ENCODE assay signal across 40 mouse cellular contexts in the genomic region with DNA sequence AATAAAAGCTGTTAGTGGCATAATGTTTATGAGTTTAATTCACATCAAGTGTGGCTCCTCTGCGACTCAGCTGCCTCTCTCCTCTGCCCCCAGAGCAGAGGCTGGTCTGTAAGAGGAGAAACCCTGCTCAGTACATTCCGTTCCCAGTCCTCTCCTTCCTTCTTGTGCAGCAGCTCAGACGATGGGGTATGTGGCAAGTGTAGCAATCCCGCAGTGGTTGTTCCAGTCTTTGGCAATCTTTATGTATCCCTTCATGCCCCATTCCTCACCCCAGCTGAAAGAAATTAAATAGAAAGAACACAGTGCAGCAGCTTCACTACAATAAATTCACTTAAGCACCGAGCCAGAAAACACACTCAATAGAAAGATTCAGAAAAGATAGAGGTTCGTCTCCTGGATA. TPM values are rescaled to one million over a fixed set of nuclear protein-coding genes. Genes with fewer than 3 reads are reported as not detected.
DNase-seq lines count a peak whose midpoint lies in the region; ATAC-seq and TF ChIP-seq lines count a peak whose summit lies in the region.
"Had no signal": no experiment of that assay in that cellular context is flagged by ENCODE, and none has a peak within 500 bp of the region (broad histone marks: within the 10 kb centered on the region; RNA-seq: fewer than 3 reads in every experiment).

No protein-coding gene starts in this region.

- TF ChIP-seq EP300 in heart, postnatal 0 days (IDR thresholded peaks at IDR 0.05; ENCODE audit: low read depth) = no peak

- no peak for TF ChIP-seq CTCF in heart, postnatal 0 days (IDR thresholded peaks at IDR 0.05; ENCODE audit: low read depth)
- no peak for TF ChIP-seq CTCF in spleen, adult 2 months (IDR thresholded peaks at IDR 0.05; ENCODE audit: extremely low read depth, insufficient read depth, insufficient read length, insufficient replicate concordance)

- no peak overlapping the region for H3K27ac ChIP-seq in heart, postnatal 0 days (ENCODE audit: low read depth)
- peak overlapping the region; percentile 46; the same call in 1 of the 2 replicates for H3K27ac ChIP-seq in spleen, adult 2 months (ENCODE audit: insufficient read depth, low read length)
- H3K27ac ChIP-seq: embryonic facial prominence, embryonic 13.5 days; forebrain, embryonic 10.5 days; forebrain, embryonic 15.5 days; gastrocnemius, adult 2 months; heart, embryonic 10.5 days; heart, embryonic 15.5 days; hindbrain, embryonic 12.5 days; limb, embryonic 13.5 days; neural tube, embryonic 12.5 days had no signal

- ATAC-seq in heart, postnatal 0 days (ENCODE audit: insufficient read depth, low read depth) = no peak
- no peak for ATAC-seq in cerebellum, adult (ENCODE audit: insufficient number of reproducible peaks, low FRiP score, low TSS enrichment)
- ATAC-seq: forebrain, embryonic 15.5 days; intestine, postnatal 0 days had no signal

- no peaks in the 10 kb centered on the region for H3K4me1 ChIP-seq in heart, postnatal 0 days (ENCODE audit: control insufficient read depth, insufficient read depth)
- peaks cover 4% of the 10 kb centered on the region; the same call in 1 of the 2 replicates for H3K4me1 ChIP-seq in spleen, adult 2 months (ENCODE audit: control insufficient read depth, insufficient read depth, insufficient read length)
- H3K4me1 ChIP-seq: embryonic facial prominence, embryonic 13.5 days; forebrain, embryonic 10.5 days; forebrain, embryonic 15.5 days; heart, embryonic 10.5 days; heart, embryonic 15.5 days; hindbrain, embryonic 12.5 days; limb, embryonic 13.5 days; neural tube, embryonic 12.5 days had no signal

- intact Hi-C loops in left cerebral cortex, postnatal 25 days (cut with DNase I) = no loop called here

- TF ChIP-seq POLR2A in spleen, adult 2 months (IDR thresholded peaks at IDR 0.05; ENCODE audit: low read depth, low read length) = no peak

- H3K4me2 ChIP-seq in heart, postnatal 0 days (ENCODE audit: low read depth, low read length) = no peak overlapping the region
- H3K4me2 ChIP-seq: embryonic facial prominence, embryonic 13.5 days; forebrain, embryonic 15.5 days; heart, embryonic 15.5 days; hindbrain, embryonic 12.5 days; limb, embryonic 13.5 days; liver, embryonic 11.5 days; neural tube, embryonic 12.5 days had no signal

- H3K9me3 ChIP-seq in heart, postnatal 0 days (replicated peaks; ENCODE audit: control insufficient read depth, low read length) = no peaks in the 10 kb centered on the region
- H3K9me3 ChIP-seq: embryonic facial prominence, embryonic 13.5 days; forebrain, embryonic 10.5 days; forebrain, embryonic 15.5 days; heart, embryonic 10.5 days; heart, embryonic 15.5 days; hindbrain, embryonic 12.5 days; limb, embryonic 13.5 days; neural tube, embryonic 12.5 days had no signal

- WGBS in heart, postnatal 0 days = 59% methylated on average over 6 of the region's 6 CpGs
- WGBS in spleen, adult 2 months = 75% methylated on average over 6 of the region's 6 CpGs

- H3K27me3 ChIP-seq in heart, postnatal 0 days (ENCODE audit: control insufficient read depth, insufficient read depth, low read length) = no peaks in the 10 kb centered on the region
- H3K27me3 ChIP-seq in spleen, adult 2 months (ENCODE audit: control insufficient read depth, insufficient read depth, low read length) = no peaks in the 10 kb centered on the region
- H3K27me3 ChIP-seq: embryonic facial prominence, embryonic 13.5 days; forebrain, embryonic 15.5 days; heart, embryonic 15.5 days; hindbrain, embryonic 12.5 days; limb, embryonic 13.5 days; neural tube, embryonic 12.5 days had no signal

- no peak overlapping the region for H3K9ac ChIP-seq in heart, postnatal 0 days (replicated peaks; ENCODE audit: low read depth, low read length)
- H3K9ac ChIP-seq: embryonic facial prominence, embryonic 13.5 days; forebrain, embryonic 15.5 days; heart, embryonic 15.5 days; hindbrain, embryonic 12.5 days; limb, embryonic 13.5 days; neural tube, embryonic 12.5 days had no signal

- H3K36me3 ChIP-seq in heart, postnatal 0 days (replicated peaks; ENCODE audit: control insufficient read depth, insufficient read depth, low read length) = no peaks in the 10 kb centered on the region
- H3K36me3 ChIP-seq in spleen, adult 2 months (ENCODE audit: control insufficient read depth, insufficient read depth, low read length) = no peaks in the 10 kb centered on the region
- H3K36me3 ChIP-seq: embryonic facial prominence, embryonic 13.5 days; forebrain, embryonic 10.5 days; forebrain, embryonic 15.5 days; heart, embryonic 10.5 days; heart, embryonic 15.5 days; hindbrain, embryonic 12.5 days; limb, embryonic 13.5 days; neural tube, embryonic 12.5 days had no signal

- H3K4me3 ChIP-seq in heart, postnatal 0 days (ENCODE audit: low read depth, low read length) = no peak overlapping the region
- no peak overlapping the region for H3K4me3 ChIP-seq in spleen, adult 2 months (ENCODE audit: extremely low read depth, insufficient read depth, insufficient read length)
- H3K4me3 ChIP-seq: embryonic facial prominence, embryonic 13.5 days; forebrain, embryonic 10.5 days; forebrain, embryonic 15.5 days; gastrocnemius, adult 2 months; heart, embryonic 10.5 days; heart, embryonic 15.5 days; hindbrain, embryonic 12.5 days; limb, embryonic 13.5 days; neural tube, embryonic 12.5 days had no signal

- DNase-seq in heart, postnatal 0 days (ENCODE audit: low spot score) = peak; percentile 13
- no peak for DNase-seq in heart, adult 11 months
- no peak for DNase-seq in spleen, adult 2 months (ENCODE audit: low read depth in 1 of 2, low spot score in 2 of 2)
- DNase-seq in spleen, adult 12 weeks (ENCODE audit: low spot score) = no peak
- peak; percentile 1 for DNase-seq in brain, adult 2 months (ENCODE audit: low read depth, low spot score)
- no peak for DNase-seq in left cerebral cortex, postnatal 25 days (ENCODE audit: low spot score in 2 of 2)
- DNase-seq: adrenal gland, postnatal 10 days; cerebellum, adult 18-20 months; cerebellum, postnatal 10 days; gastrocnemius, adult 2 months; heart, postnatal 36 days; kidney, adult 9 months; kidney, postnatal 14 days; layer of hippocampus, adult 9-11 months; lung, postnatal 4 days; midbrain, embryonic 14.5 days; right cerebral cortex, postnatal 4 days; thymus, postnatal 14 days had no signal

RNA-seq across cellular contexts. Expression of a gene that starts 21.6 kb away (rescaled TPM):
- 0.08 TPM in 1 of 2 replicates, not detected in the other for total RNA-seq in heart, postnatal 0 days (2014; rRNA removed; ENCODE audit: low replicate concordance)
- not detected in 2 replicates for polyA plus RNA-seq in heart, postnatal 0 days (2015; fragmentation: Nextera tagmentation; extraction: Ambion mirVana)
- 0.20 and 0.68 TPM in 2 replicates for polyA plus RNA-seq in spleen, adult 2 months (2012; rRNA removed)
- total RNA-seq in left cerebral cortex, postnatal 25 days (2021) = not detected
- total RNA-seq: common myeloid progenitor, adult 5-6 weeks; left cerebral cortex, postnatal 10 days; MEL had no signal
- polyA plus RNA-seq: forebrain, embryonic 10.5 days; heart, embryonic 10.5 days; heart, embryonic 15.5 days; limb, embryonic 13.5 days; lung, embryonic 16.5 days; midbrain, embryonic 14.5 days; neural tube, embryonic 12.5 days; stomach, embryonic 14.5 days had no signal

RNA-seq across cellular contexts. Expression of a gene that starts 40.1 kb away (rescaled TPM):
- not detected in 2 replicates for total RNA-seq in heart, postnatal 0 days (2014; rRNA removed; ENCODE audit: low replicate concordance)
- polyA plus RNA-seq in heart, postnatal 0 days (2015; fragmentation: Nextera tagmentation; extraction: Ambion mirVana) = not detected in 2 replicates
- not detected in 2 replicates for polyA plus RNA-seq in spleen, adult 2 months (2012; rRNA removed)
- not detected for total RNA-seq in left cerebral cortex, postnatal 25 days (2021)
- total RNA-seq: adrenal gland, postnatal 10 days; common myeloid progenitor, adult 5-6 weeks; gastrocnemius, adult 2 months; heart, postnatal 36 days; left cerebral cortex, postnatal 10 days; megakaryocyte-erythroid progenitor cell, adult 5-6 weeks; MEL had no signal
- polyA plus RNA-seq: embryonic facial prominence, embryonic 13.5 days; forebrain, embryonic 10.5 days; forebrain, embryonic 15.5 days; frontal cortex, adult 2 months; gonadal fat pad, adult 2 months; heart, embryonic 10.5 days; heart, embryonic 15.5 days; hindbrain, embryonic 12.5 days; intestine, postnatal 0 days; limb, embryonic 13.5 days; liver, embryonic 11.5 days; liver, embryonic 16.5 days; lung, embryonic 16.5 days; midbrain, embryonic 14.5 days; neural tube, embryonic 12.5 days; stomach, embryonic 14.5 days; testis, adult 2 months; urinary bladder, adult 2 months had no signal

RNA-seq across cellular contexts. Expression of a gene that starts 54.0 kb away (rescaled TPM):
- total RNA-seq in heart, postnatal 0 days (2014; rRNA removed; ENCODE audit: low replicate concordance) = not detected in 2 replicates
- polyA plus RNA-seq in heart, postnatal 0 days (2015; fragmentation: Nextera tagmentation; extraction: Ambion mirVana) = 0.64 and 0.69 TPM in 2 replicates
- polyA plus RNA-seq in spleen, adult 2 months (2012; rRNA removed) = 0.25 and 0.42 TPM in 2 replicates
- total RNA-seq in left cerebral cortex, postnatal 25 days (2021) = under 1 TPM in 1 of 2 experiments, not detected in 1; 0.23 TPM
- total RNA-seq: megakaryocyte-erythroid progenitor cell, adult 5-6 weeks; MEL had no signal
- polyA plus RNA-seq: embryonic facial prominence, embryonic 13.5 days; forebrain, embryonic 10.5 days; forebrain, embryonic 15.5 days; hindbrain, embryonic 12.5 days; intestine, postnatal 0 days; midbrain, embryonic 14.5 days; neural tube, embryonic 12.5 days; stomach, embryonic 14.5 days had no signal

RNA-seq across cellular contexts. Expression of a gene that starts 54.5 kb away (rescaled TPM):
- 1.1 and 3.7 TPM in 2 replicates for total RNA-seq in heart, postnatal 0 days (2014; rRNA removed; ENCODE audit: low replicate concordance)
- polyA plus RNA-seq in heart, postnatal 0 days (2015; fragmentation: Nextera tagmentation; extraction: Ambion mirVana) = 4.5 and 6.6 TPM in 2 replicates
- 2.2 and 2.8 TPM in 2 replicates for polyA plus RNA-seq in spleen, adult 2 months (2012; rRNA removed)
- total RNA-seq in left cerebral cortex, postnatal 25 days (2021) = 1 to 10 TPM; 1.7 to 2.0 TPM
- total RNA-seq: MEL had no signal

RNA-seq across cellular contexts. Expression of a gene that starts 56.5 kb away (rescaled TPM):
- total RNA-seq in heart, postnatal 0 days (2014; rRNA removed; ENCODE audit: low replicate concordance) = not detected in 2 replicates
- not detected in 2 replicates for polyA plus RNA-seq in heart, postnatal 0 days (2015; fragmentation: Nextera tagmentation; extraction: Ambion mirVana)
- not detected in 2 replicates for polyA plus RNA-seq in spleen, adult 2 months (2012; rRNA removed)
- total RNA-seq in left cerebral cortex, postnatal 25 days (2021) = not detected
- total RNA-seq: adrenal gland, postnatal 10 days; common myeloid progenitor, adult 5-6 weeks; gastrocnemius, adult 2 months; heart, postnatal 36 days; left cerebral cortex, postnatal 10 days; megakaryocyte-erythroid progenitor cell, adult 5-6 weeks; MEL had no signal
- polyA plus RNA-seq: embryonic facial prominence, embryonic 13.5 days; forebrain, embryonic 10.5 days; forebrain, embryonic 15.5 days; frontal cortex, adult 2 months; gonadal fat pad, adult 2 months; heart, embryonic 10.5 days; heart, embryonic 15.5 days; hindbrain, embryonic 12.5 days; intestine, postnatal 0 days; limb, embryonic 13.5 days; liver, embryonic 11.5 days; liver, embryonic 16.5 days; lung, embryonic 16.5 days; midbrain, embryonic 14.5 days; neural tube, embryonic 12.5 days; stomach, embryonic 14.5 days; testis, adult 2 months; urinary bladder, adult 2 months had no signal

Comparison
In these comparisons a context has a peak if more than half of its experiments do, and no peak if none do; other contexts are left out.
1. DNase-seq: peak in heart, postnatal 0 days (single experiment) and brain, adult 2 months (single experiment); none in heart, adult 11 months (single experiment), spleen, adult 2 months (0 of 2), spleen, adult 12 weeks (single experiment) and left cerebral cortex, postnatal 25 days (0 of 2).